Mouse (Mus musculus) Muller cell, postnatal 12 days (primary cell): ENCODE data around the gene Cmtr2.

ENCODE experiments used
- DNase-seq: peaks from one replicate; pipeline ENCODE4 v3.0.0-alpha.2; 2015; ENCODE audit errors: inconsistent ontology term

Gene Cmtr2

GRCm38 (mm10) chr8:110215365-110215764 lies at the start of gene Cmtr2:
Cmtr2 (plus strand) TSS chr8:110215665.
- DNase-seq, result no peak

- no peak for DNase-seq
Observed at GRCm38 (mm10) chr8:110166270-110166669, 49.2 kb upstream of the Cmtr2 start.

- DNase-seq, result peak; percentile 73
Observed at GRCm38 (mm10) chr8:110168046-110168445, 47.4 kb upstream of the Cmtr2 start, which contains the start of gene Calb2. Calb2 (minus strand) TSS chr8:110168210.

- DNase-seq, result no peak
Observed at GRCm38 (mm10) chr8:110172161-110172560, 43.3 kb upstream of the Cmtr2 start.

GRCm38 (mm10) chr8:110174826-110175225 lies 40.6 kb upstream of the Cmtr2 start:
- no peak for DNase-seq

- peak; percentile 50 for DNase-seq
Observed at GRCm38 (mm10) chr8:110177359-110178155, 37.9 kb upstream of the Cmtr2 start.

GRCm38 (mm10) chr8:110182735-110183367 lies 32.6 kb upstream of the Cmtr2 start:
- peak; percentile 62 for DNase-seq

- no peak for DNase-seq
Observed at GRCm38 (mm10) chr8:110183748-110184147, 31.7 kb upstream of the Cmtr2 start.

GRCm38 (mm10) chr8:110185538-110185937 lies 29.9 kb upstream of the Cmtr2 start:
- no peak for DNase-seq

- no peak for DNase-seq
Observed at GRCm38 (mm10) chr8:110188961-110189750, 26.3 kb upstream of the Cmtr2 start.

- peak; percentile 57 for DNase-seq
Observed at GRCm38 (mm10) chr8:110196678-110197077, 18.8 kb upstream of the Cmtr2 start.

GRCm38 (mm10) chr8:110201806-110202205 lies 13.7 kb upstream of the Cmtr2 start:
- DNase-seq, result no peak

- DNase-seq, result no peak
Observed at GRCm38 (mm10) chr8:110216253-110216652, 788 bp downstream of the Cmtr2 start.

- peak; percentile 1 for DNase-seq
Observed at GRCm38 (mm10) chr8:110217198-110217597, 1.7 kb downstream of the Cmtr2 start.

- DNase-seq, result peak; percentile 100
Observed at GRCm38 (mm10) chr8:110217681-110218131, 2.2 kb downstream of the Cmtr2 start.

- DNase-seq, result no peak
Observed at GRCm38 (mm10) chr8:110218511-110218910, 3.0 kb downstream of the Cmtr2 start.

GRCm38 (mm10) chr8:110220936-110221335 lies 5.5 kb downstream of the Cmtr2 start:
- no peak for DNase-seq

- DNase-seq, result no peak
Observed at GRCm38 (mm10) chr8:110230803-110231202, 15.3 kb downstream of the Cmtr2 start.

GRCm38 (mm10) chr8:110242278-110243177 lies 27.1 kb downstream of the Cmtr2 start:
- no peak for DNase-seq

- DNase-seq, result no peak
Observed at GRCm38 (mm10) chr8:110244566-110244965, 29.1 kb downstream of the Cmtr2 start.

- DNase-seq, result no peak
Observed at GRCm38 (mm10) chr8:110247238-110247637, 31.8 kb downstream of the Cmtr2 start.
